Mouse (Mus musculus): ENCODE results near the gene Phlpp1. TPM values are rescaled to one million over a fixed set of nuclear protein-coding genes. Genes with fewer than 3 reads are reported as not detected.

Phlpp1 gene
- polyA plus RNA-seq, 1 experiment from 2014 or later: 2.0 TPM

GRCm38 (mm10) chr1:106169741-106170265 is 1.7 kb upstream of the Phlpp1 start:
- no peak overlapping the region for H3K4me3 ChIP-seq
- ATAC-seq: no peak
- no peak overlapping the region for H3K27ac ChIP-seq
- H3K9ac ChIP-seq: no peak overlapping the region
- no peak overlapping the region for H3K4me2 ChIP-seq
- peaks cover 29% of the 10 kb centered on the region for H3K4me1 ChIP-seq
- peaks cover 16% of the 10 kb centered on the region for H3K27me3 ChIP-seq (replicated peaks)
- 71% methylated on average over 5 of the region's 5 CpGs for WGBS (ENCODE audit: insufficient replicate concordance)
- no peaks in the 10 kb centered on the region for H3K36me3 ChIP-seq
- H3K9me3 ChIP-seq (replicated peaks): no peaks in the 10 kb centered on the region

- peak overlapping the region; percentile 90 for H3K9ac ChIP-seq
- peak overlapping the region; percentile 84 for H3K27ac ChIP-seq
- H3K9me3 ChIP-seq (replicated peaks): no peaks in the 10 kb centered on the region
- peaks cover 16% of the 10 kb centered on the region for H3K27me3 ChIP-seq (replicated peaks)
- no peaks in the 10 kb centered on the region for H3K36me3 ChIP-seq
- peak; percentile 13; the same call in 1 of the 2 replicates for ATAC-seq
- peak overlapping the region; percentile 99 for H3K4me2 ChIP-seq
- H3K4me3 ChIP-seq: peak overlapping the region; percentile 90
- peaks cover 29% of the 10 kb centered on the region for H3K4me1 ChIP-seq
- 2% methylated on average over 66 of the region's 77 CpGs for WGBS (ENCODE audit: insufficient replicate concordance)
Measured at GRCm38 (mm10) chr1:106172301-106172930, 864 bp downstream of the Phlpp1 start.

- Histone ChIP-seq H3K4me2 (peak overlapping the region; percentile 99), H3K27me3 (replicated peaks) (peaks cover 16% of the 10 kb centered on the region), H3K4me3 (peak overlapping the region; percentile 90), H3K9ac (peak overlapping the region; percentile 90), H3K4me1 (peaks cover 29% of the 10 kb centered on the region), H3K36me3 (no peaks in the 10 kb centered on the region), H3K27ac (peak overlapping the region; percentile 36; the same call in 1 of the 2 replicates), H3K9me3 (replicated peaks) (no peaks in the 10 kb centered on the region)
- WGBS (ENCODE audit: insufficient replicate concordance): 6% methylated on average over 47 of the region's 47 CpGs
- no peak for ATAC-seq
Measured at GRCm38 (mm10) chr1:106172931-106173371, 1.4 kb downstream of the Phlpp1 start.

- Histone ChIP-seq H3K4me1 (peaks cover 29% of the 10 kb centered on the region), H3K9ac (0 out of 2 replicates have a peak overlapping the region, but pooled peaks have one; percentile 90), H3K9me3 (replicated peaks) (no peaks in the 10 kb centered on the region), H3K27ac (no peak overlapping the region), H3K4me3 (peak overlapping the region; percentile 90), H3K4me2 (peak overlapping the region; percentile 99), H3K27me3 (replicated peaks) (peaks cover 16% of the 10 kb centered on the region), H3K36me3 (no peaks in the 10 kb centered on the region)
- no peak for ATAC-seq
- 64% methylated on average over 9 of the region's 9 CpGs for WGBS (ENCODE audit: insufficient replicate concordance)
Measured at GRCm38 (mm10) chr1:106173621-106174156, 2.1 kb downstream of the Phlpp1 start.

GRCm38 (mm10) chr1:106174598-106174997 is 3.0 kb downstream of the Phlpp1 start:
- Histone ChIP-seq H3K4me3 (no peak overlapping the region), H3K4me2 (no peak overlapping the region), H3K4me1 (peaks cover 29% of the 10 kb centered on the region), H3K9me3 (replicated peaks) (no peaks in the 10 kb centered on the region), H3K9ac (no peak overlapping the region), H3K27ac (no peak overlapping the region), H3K27me3 (replicated peaks) (peaks cover 16% of the 10 kb centered on the region), H3K36me3 (no peaks in the 10 kb centered on the region)
- no peak for ATAC-seq

- no peak overlapping the region for H3K4me2 ChIP-seq
- H3K27me3 ChIP-seq (replicated peaks): peaks cover 16% of the 10 kb centered on the region
- WGBS (ENCODE audit: insufficient replicate concordance): 64% methylated on average over 3 of the region's 3 CpGs
- no peak for ATAC-seq
- no peak overlapping the region for H3K9ac ChIP-seq
- H3K27ac ChIP-seq: no peak overlapping the region
- no peaks in the 10 kb centered on the region for H3K36me3 ChIP-seq
- H3K9me3 ChIP-seq (replicated peaks): no peaks in the 10 kb centered on the region
- no peak overlapping the region for H3K4me3 ChIP-seq
- peaks cover 29% of the 10 kb centered on the region for H3K4me1 ChIP-seq
Measured at GRCm38 (mm10) chr1:106175360-106175759, 3.8 kb downstream of the Phlpp1 start.

- Histone ChIP-seq H3K4me3 (no peak overlapping the region), H3K4me1 (peaks cover 22% of the 10 kb centered on the region), H3K4me2 (no peak overlapping the region), H3K27ac (no peak overlapping the region), H3K36me3 (no peaks in the 10 kb centered on the region), H3K9me3 (replicated peaks) (no peaks in the 10 kb centered on the region), H3K27me3 (replicated peaks) (peaks cover 16% of the 10 kb centered on the region), H3K9ac (no peak overlapping the region)
- 44% methylated on average over 1 of the region's 1 CpGs for WGBS (ENCODE audit: insufficient replicate concordance)
- ATAC-seq: no peak
Measured at GRCm38 (mm10) chr1:106176791-106177190, 5.2 kb downstream of the Phlpp1 start.

- no peak overlapping the region for H3K9ac ChIP-seq
Measured at GRCm38 (mm10) chr1:106177868-106178790, 6.6 kb downstream of the Phlpp1 start.

GRCm38 (mm10) chr1:106183701-106184100 is 12.1 kb downstream of the Phlpp1 start:
- ATAC-seq: no peak
- WGBS (ENCODE audit: insufficient replicate concordance): 79% methylated on average over 2 of the region's 2 CpGs

More at GRCm38 (mm10) chr1:106177868-106178790, 6.6 kb downstream of the Phlpp1 start:
- no peak for ATAC-seq
- Histone ChIP-seq H3K27me3 (replicated peaks) (peaks cover 7% of the 10 kb centered on the region; the same call in 1 of the 2 replicates), H3K4me3 (no peak overlapping the region), H3K9me3 (replicated peaks) (no peaks in the 10 kb centered on the region), H3K27ac (no peak overlapping the region), H3K4me2 (no peak overlapping the region), H3K36me3 (no peaks in the 10 kb centered on the region), H3K4me1 (peaks cover 12% of the 10 kb centered on the region)
- 71% methylated on average over 8 of the region's 8 CpGs for WGBS (ENCODE audit: insufficient replicate concordance)

GRCm38 (mm10) chr1:106184780-106185460 is 13.4 kb downstream of the Phlpp1 start:
- no peaks in the 10 kb centered on the region for H3K36me3 ChIP-seq
- H3K4me1 ChIP-seq: no peaks in the 10 kb centered on the region
- no peaks in the 10 kb centered on the region for H3K27me3 ChIP-seq (replicated peaks)
- 71% methylated on average over 4 of the region's 4 CpGs for WGBS (ENCODE audit: insufficient replicate concordance)
- H3K9ac ChIP-seq: no peak overlapping the region
- H3K4me3 ChIP-seq: no peak overlapping the region
- H3K27ac ChIP-seq: no peak overlapping the region
- H3K4me2 ChIP-seq: no peak overlapping the region
- no peak for ATAC-seq
- no peaks in the 10 kb centered on the region for H3K9me3 ChIP-seq (replicated peaks)

More at GRCm38 (mm10) chr1:106183701-106184100, 12.1 kb downstream of the Phlpp1 start:
- Histone ChIP-seq H3K9ac (no peak overlapping the region), H3K9me3 (replicated peaks) (no peaks in the 10 kb centered on the region), H3K4me2 (no peak overlapping the region), H3K27ac (no peak overlapping the region), H3K4me3 (no peak overlapping the region), H3K4me1 (no peaks in the 10 kb centered on the region), H3K36me3 (no peaks in the 10 kb centered on the region), H3K27me3 (replicated peaks) (no peaks in the 10 kb centered on the region)

- Histone ChIP-seq H3K27ac (no peak overlapping the region), H3K9me3 (replicated peaks) (no peaks in the 10 kb centered on the region)
- WGBS (ENCODE audit: insufficient replicate concordance): 40% methylated on average over 2 of the region's 2 CpGs
Measured at GRCm38 (mm10) chr1:106185461-106185924, 13.9 kb downstream of the Phlpp1 start.

More at GRCm38 (mm10) chr1:106185461-106185924, 13.9 kb downstream of the Phlpp1 start:
- Histone ChIP-seq H3K4me1 (no peaks in the 10 kb centered on the region), H3K9ac (no peak overlapping the region), H3K27me3 (replicated peaks) (no peaks in the 10 kb centered on the region), H3K36me3 (no peaks in the 10 kb centered on the region), H3K4me2 (no peak overlapping the region), H3K4me3 (no peak overlapping the region)
- no peak for ATAC-seq
